Comparison of ENCODE assay signal across 24 mouse cellular contexts in genomic region chr13:93096643-93097042, GRCm38 (mm10). TPM values are rescaled to one million over a fixed set of nuclear protein-coding genes. Genes with fewer than 3 reads are reported as not detected.
A peak's percentile ranks its signal among the peaks of the same experiment; 100 is the strongest.
DNase-seq lines count a peak whose midpoint lies in the region; ATAC-seq lines count a peak whose summit lies in the region.
"Had no signal": no experiment of that assay in that cellular context is flagged by ENCODE, and none has a peak within 500 bp of the region (broad histone marks: within the 10 kb centered on the region; RNA-seq: fewer than 3 reads in every experiment).

No protein-coding gene starts in this region.

- H3K9ac ChIP-seq in midbrain, embryonic 11.5 days (ENCODE audit: low read length) = no peak overlapping the region
- no peak overlapping the region for H3K9ac ChIP-seq in midbrain, embryonic 14.5 days (replicated peaks; ENCODE audit: low read length)
- H3K9ac ChIP-seq: embryonic facial prominence, embryonic 12.5 days; embryonic facial prominence, embryonic 15.5 days; forebrain, postnatal 0 days; hindbrain, embryonic 12.5 days; hindbrain, embryonic 15.5 days had no signal

- H3K27me3 ChIP-seq in midbrain, embryonic 11.5 days (ENCODE audit: control insufficient read depth, insufficient read depth, low read length) = no peaks in the 10 kb centered on the region
- H3K27me3 ChIP-seq in midbrain, embryonic 14.5 days (ENCODE audit: control insufficient read depth, insufficient read depth, low read length) = no peaks in the 10 kb centered on the region
- H3K27me3 ChIP-seq: embryonic facial prominence, embryonic 12.5 days; embryonic facial prominence, embryonic 15.5 days; hindbrain, embryonic 12.5 days; hindbrain, embryonic 15.5 days had no signal

- H3K27ac ChIP-seq in midbrain, embryonic 11.5 days (ENCODE audit: low read depth, low read length) = no peak overlapping the region
- no peak overlapping the region for H3K27ac ChIP-seq in midbrain, embryonic 14.5 days (replicated peaks; ENCODE audit: low read depth, low read length)
- H3K27ac ChIP-seq: embryonic facial prominence, embryonic 12.5 days; embryonic facial prominence, embryonic 15.5 days; hindbrain, embryonic 12.5 days; hindbrain, embryonic 15.5 days had no signal

- peak; percentile 5 for DNase-seq in kidney, adult 9 months
- no peak for DNase-seq in kidney, postnatal 10 days
- peak; percentile 14 for DNase-seq in midbrain, embryonic 11.5 days (ENCODE audit: low spot score, missing footprints)
- no peak for DNase-seq in midbrain, embryonic 14.5 days
- peak; percentile 96 for DNase-seq in R1 (ENCODE audit: low read depth, low spot score)
- DNase-seq in yolk sac, embryonic 10.5 days (ENCODE audit: low spot score) = peak; percentile 12
- DNase-seq in thymus, postnatal 4 days = no peak
- no peak for DNase-seq in right cerebral cortex, postnatal 14 days
- DNase-seq: adrenal gland, adult 2 months; adrenal gland, postnatal 14 days; B cell, adult 2 months; cerebellum, adult 11 months; cerebellum, adult 2 months; cerebellum, adult 9-11 months; cerebellum, postnatal 25 days; forebrain, postnatal 0 days; gastrocnemius, postnatal 10 days; heart, adult 11 months had no signal

- H3K9me3 ChIP-seq in midbrain, embryonic 11.5 days (ENCODE audit: control insufficient read depth, low read length) = no peaks in the 10 kb centered on the region
- no peaks in the 10 kb centered on the region for H3K9me3 ChIP-seq in midbrain, embryonic 14.5 days (ENCODE audit: control insufficient read depth, low read length)
- H3K9me3 ChIP-seq: embryonic facial prominence, embryonic 12.5 days; embryonic facial prominence, embryonic 15.5 days; hindbrain, embryonic 12.5 days; hindbrain, embryonic 15.5 days had no signal

- H3K36me3 ChIP-seq in midbrain, embryonic 11.5 days (ENCODE audit: control insufficient read depth, insufficient read depth, low read length) = no peaks in the 10 kb centered on the region
- no peaks in the 10 kb centered on the region for H3K36me3 ChIP-seq in midbrain, embryonic 14.5 days (ENCODE audit: control insufficient read depth, insufficient read depth, low read length)
- H3K36me3 ChIP-seq: embryonic facial prominence, embryonic 12.5 days; embryonic facial prominence, embryonic 15.5 days; hindbrain, embryonic 12.5 days; hindbrain, embryonic 15.5 days had no signal

- 93% methylated on average over 6 of the region's 6 CpGs for WGBS in midbrain, embryonic 11.5 days
- 94% methylated on average over 6 of the region's 6 CpGs for WGBS in midbrain, embryonic 14.5 days

- H3K4me2 ChIP-seq in midbrain, embryonic 11.5 days = no peak overlapping the region
- no peak overlapping the region for H3K4me2 ChIP-seq in midbrain, embryonic 14.5 days (ENCODE audit: low read length)
- H3K4me2 ChIP-seq: embryonic facial prominence, embryonic 12.5 days; embryonic facial prominence, embryonic 15.5 days; heart, embryonic 11.5 days; hindbrain, embryonic 12.5 days; hindbrain, embryonic 15.5 days had no signal

- no peaks in the 10 kb centered on the region for H3K4me1 ChIP-seq in midbrain, embryonic 11.5 days (ENCODE audit: control insufficient read depth, insufficient read depth, low read length)
- H3K4me1 ChIP-seq in midbrain, embryonic 14.5 days (ENCODE audit: control insufficient read depth, insufficient read depth, low read length) = no peaks in the 10 kb centered on the region
- H3K4me1 ChIP-seq: embryonic facial prominence, embryonic 12.5 days; embryonic facial prominence, embryonic 15.5 days; hindbrain, embryonic 12.5 days; hindbrain, embryonic 15.5 days had no signal

- no peak for ATAC-seq in midbrain, embryonic 11.5 days (ENCODE audit: low FRiP score)
- no peak for ATAC-seq in midbrain, embryonic 14.5 days (ENCODE audit: low FRiP score, low TSS enrichment)
- ATAC-seq: forebrain, embryonic 14.5 days; forebrain, postnatal 0 days had no signal

- H3K4me3 ChIP-seq in midbrain, embryonic 11.5 days (ENCODE audit: low read depth, low read length) = no peak overlapping the region
- no peak overlapping the region for H3K4me3 ChIP-seq in midbrain, embryonic 14.5 days (replicated peaks; ENCODE audit: low read depth, low read length)
- H3K4me3 ChIP-seq: embryonic facial prominence, embryonic 12.5 days; embryonic facial prominence, embryonic 15.5 days; hindbrain, embryonic 12.5 days; hindbrain, embryonic 15.5 days had no signal

RNA-seq across cellular contexts. Expression of gene Cmya5, which starts 47.9 kb away (rescaled TPM):
- 0.04 TPM in 1 of 2 replicates, not detected in the other for polyA plus RNA-seq in midbrain, embryonic 11.5 days (2014; fragmentation: Nextera tagmentation; extraction: Ambion mirVana)
- polyA plus RNA-seq in midbrain, embryonic 14.5 days (2014; fragmentation: Nextera tagmentation; extraction: Ambion mirVana) = 0.19 and 0.34 TPM in 2 replicates

Comparison
In these comparisons a context has a peak if more than half of its experiments do, and no peak if none do; other contexts are left out.
1. DNase-seq: peak in kidney, adult 9 months (single experiment), midbrain, embryonic 11.5 days (single experiment), R1 (single experiment) and yolk sac, embryonic 10.5 days (single experiment); none in kidney, postnatal 10 days (single experiment), midbrain, embryonic 14.5 days (single experiment), thymus, postnatal 4 days (single experiment) and right cerebral cortex, postnatal 14 days (single experiment).